Mouse (Mus musculus): ENCODE measurements around the gene Actl10. TPM values are rescaled to one million over a fixed set of nuclear protein-coding genes. Genes with fewer than 3 reads are reported as not detected.

The Actl10 gene
- polyA plus RNA-seq, 3 experiments from 2014 or later = not detected

DNA sequence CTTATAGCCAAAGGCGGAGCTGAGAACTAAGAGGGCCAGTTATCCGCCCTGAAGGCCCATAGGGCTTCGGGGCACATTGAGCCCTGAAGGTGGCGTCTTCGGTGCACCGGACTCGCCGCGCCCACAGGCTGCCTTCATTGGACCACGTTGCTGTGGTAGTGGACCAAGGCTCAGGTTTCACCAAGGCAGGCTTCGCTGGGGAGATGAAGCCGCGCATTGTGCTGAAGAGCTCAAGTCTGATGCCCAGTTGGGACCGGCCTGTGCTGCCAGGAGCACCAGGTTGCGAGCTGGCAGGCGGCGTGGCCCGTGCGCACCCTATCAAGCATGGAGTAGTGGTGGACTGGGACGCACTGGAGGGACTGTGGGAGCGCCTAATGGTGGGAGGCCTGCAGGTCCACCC, 351 bp downstream of the Actl10 start:
- ATAC-seq = no peak

GRCm38 (mm10) chr2:154552424-154552907, 890 bp downstream of the Actl10 start:
- ATAC-seq = peak; percentile 61

- ATAC-seq = no peak
Measured at GRCm38 (mm10) chr2:154555235-154555634, 3.7 kb downstream of the Actl10 start.

DNA sequence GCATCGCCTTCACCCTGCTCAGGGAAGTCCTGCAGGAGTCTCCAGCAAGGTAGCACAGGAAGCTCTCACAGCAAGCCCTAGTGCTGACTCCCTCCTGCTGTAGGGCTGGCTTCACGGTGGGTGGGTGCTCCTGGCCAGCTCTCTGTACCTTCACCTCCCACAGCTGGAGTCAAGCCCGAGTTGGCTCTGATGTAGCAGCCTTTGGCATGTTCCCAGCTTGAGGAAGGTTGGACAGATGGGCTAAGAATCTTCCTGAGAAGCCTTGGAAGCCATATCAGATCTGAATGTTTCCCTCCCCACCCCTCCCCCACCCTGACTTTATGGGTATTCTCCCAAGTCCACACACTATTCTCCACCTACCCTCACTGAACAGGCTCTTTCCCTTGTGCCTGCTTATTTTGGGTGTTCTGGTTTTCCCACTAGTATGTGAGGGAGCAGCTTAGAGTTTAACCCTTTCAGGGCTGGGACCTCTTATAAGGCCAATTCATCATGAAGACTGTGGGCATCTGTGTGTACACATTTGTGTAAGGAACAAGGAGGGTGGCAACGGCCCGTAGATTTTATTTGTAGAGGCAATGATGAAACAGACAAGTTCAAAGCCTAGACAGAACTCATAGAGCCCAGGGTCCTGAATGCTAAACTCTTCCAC, 5.7 kb downstream of the Actl10 start:
- ATAC-seq = no peak

DNA sequence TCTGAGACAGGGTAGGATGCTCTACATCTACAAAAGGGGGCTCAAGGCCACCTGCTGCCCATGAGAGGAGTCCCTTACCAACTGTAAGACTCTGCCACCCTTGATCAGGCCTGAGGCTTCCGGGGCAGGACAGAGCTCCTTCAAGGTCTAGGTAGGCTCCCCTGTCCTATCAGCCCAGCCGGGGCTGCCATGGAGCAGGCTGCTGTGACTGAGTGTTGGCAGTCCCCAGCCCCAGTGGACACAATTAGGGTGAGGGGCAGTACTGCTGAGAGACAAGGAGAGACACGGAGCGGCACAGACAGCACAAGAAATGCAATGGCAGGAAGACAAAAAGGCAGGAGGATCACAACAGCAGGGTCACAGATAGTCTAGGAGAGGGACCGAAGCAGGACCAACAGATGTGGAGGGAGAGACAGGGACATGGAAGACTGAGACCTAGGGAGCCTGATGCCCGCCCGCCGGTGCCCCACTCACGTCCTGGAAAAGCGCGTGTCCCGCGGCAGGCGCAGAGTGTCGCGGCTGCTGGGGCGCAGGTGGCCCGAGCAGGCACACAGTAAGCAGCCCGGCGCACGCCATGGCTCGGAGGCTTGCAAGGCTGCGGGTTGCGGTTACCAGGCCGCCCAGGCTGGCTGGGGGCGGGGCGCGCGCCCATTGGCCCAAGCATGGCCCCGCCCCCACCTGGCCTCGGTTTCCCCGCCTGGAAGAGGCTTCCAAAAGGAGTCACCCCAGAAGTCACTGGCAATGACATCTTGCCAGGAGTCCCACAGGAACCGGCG, 6.9 kb downstream of the Actl10 start, which contains the start of gene Necab3:
Gene Necab3, minus strand, starts transcription at position 627 of the 776 bp plus-strand sequence.
- ATAC-seq = no peak

- ATAC-seq = no peak
Measured at GRCm38 (mm10) chr2:154563612-154564170, 12.1 kb downstream of the Actl10 start.

GRCm38 (mm10) chr2:154565562-154565961, 14.0 kb downstream of the Actl10 start:
- no peak for ATAC-seq

DNA sequence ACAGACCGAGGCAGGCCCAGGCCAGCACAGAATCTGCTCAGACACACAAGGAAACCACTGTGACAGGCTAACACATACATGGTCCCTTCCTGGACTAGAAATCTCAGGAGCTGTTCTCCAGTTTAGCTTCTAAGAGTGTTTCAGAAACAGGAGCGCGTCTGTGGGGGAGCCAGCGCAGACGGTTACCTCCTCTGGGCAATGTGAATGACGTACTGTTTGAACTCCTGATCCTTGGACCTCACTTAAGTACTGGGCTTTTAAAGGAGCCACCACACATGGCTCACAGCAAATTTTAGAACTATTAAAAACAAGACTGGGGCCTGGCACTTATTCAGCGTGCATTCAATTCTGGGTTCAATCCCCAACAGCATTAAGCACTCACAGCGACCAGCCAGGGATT, 15.1 kb downstream of the Actl10 start:
- ATAC-seq = no peak

- ATAC-seq = no peak
Measured at GRCm38 (mm10) chr2:154567766-154568165, 16.2 kb downstream of the Actl10 start.

- ATAC-seq = no peak
Measured at GRCm38 (mm10) chr2:154568329-154569070, 16.9 kb downstream of the Actl10 start.

- ATAC-seq = peak; percentile 35
Measured at GRCm38 (mm10) chr2:154569071-154569748, 17.6 kb downstream of the Actl10 start.

DNA sequence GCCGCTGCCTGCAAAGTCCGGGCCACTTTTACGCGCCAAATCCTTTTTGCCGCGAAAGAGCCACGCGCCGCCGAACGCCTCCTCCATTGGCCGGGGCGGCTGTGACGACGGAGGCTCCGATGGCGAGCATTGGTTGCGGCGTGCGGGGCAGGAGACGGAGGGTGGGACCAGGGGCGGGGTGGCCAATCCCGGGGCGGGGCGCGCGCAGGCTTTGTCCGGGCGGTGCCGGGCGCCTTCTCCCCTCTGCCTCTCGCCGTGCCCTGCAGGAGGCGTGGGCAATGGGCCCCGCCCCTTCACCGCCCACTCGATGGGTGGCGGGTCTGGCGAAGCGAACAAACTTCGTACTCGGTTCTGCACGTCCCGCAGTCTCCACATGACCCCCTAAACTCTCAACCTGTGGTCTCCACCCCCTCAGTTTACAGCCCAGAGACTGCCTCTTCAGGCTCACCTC, 18.3 kb downstream of the Actl10 start, which contains the start of gene E2f1:
Gene E2f1, minus strand, starts transcription at position 57 of the 451 bp plus-strand sequence.
- peak; percentile 97 for ATAC-seq

DNA sequence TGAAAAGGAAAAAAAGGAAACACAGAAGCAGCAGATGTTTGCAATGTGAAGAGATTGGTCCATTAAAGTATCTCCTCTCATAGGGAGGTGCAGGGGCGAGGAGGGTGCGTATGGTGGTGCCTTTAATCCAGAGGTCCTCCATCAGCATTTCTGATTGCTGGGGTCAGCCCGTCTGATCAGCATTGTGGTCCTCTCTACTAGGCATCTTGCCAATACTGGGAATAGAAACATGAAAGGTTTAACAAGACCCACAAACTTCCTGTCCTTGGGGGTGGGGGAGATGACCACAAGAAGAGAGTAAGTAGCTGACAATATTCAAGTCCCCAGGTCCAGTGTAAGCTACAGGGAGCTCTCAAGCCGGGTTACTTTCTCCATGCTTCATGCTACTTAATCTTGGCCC, 19.1 kb downstream of the Actl10 start:
- ATAC-seq = no peak

GRCm38 (mm10) chr2:154571266-154571665, 19.7 kb downstream of the Actl10 start:
- no peak for ATAC-seq

DNA sequence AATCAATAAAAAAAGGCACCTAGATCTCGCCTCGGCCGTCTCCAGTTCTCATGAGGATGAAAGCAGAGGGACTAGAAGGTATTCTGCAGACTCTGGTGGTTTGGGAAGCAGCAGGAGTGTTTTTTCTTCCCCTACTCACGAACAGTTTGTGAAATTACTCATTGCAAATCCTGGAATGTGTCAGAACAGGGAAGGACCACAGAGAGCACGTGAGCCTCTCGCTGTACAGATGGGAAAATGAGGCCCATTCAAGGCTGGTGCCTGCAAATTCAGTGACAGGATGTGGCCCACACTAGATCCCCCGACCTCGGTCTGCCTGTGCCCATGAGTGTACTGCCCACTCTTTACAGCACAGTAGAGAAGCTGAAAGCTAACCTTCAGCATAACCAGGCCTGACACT, 20.4 kb downstream of the Actl10 start:
- no peak for ATAC-seq

DNA sequence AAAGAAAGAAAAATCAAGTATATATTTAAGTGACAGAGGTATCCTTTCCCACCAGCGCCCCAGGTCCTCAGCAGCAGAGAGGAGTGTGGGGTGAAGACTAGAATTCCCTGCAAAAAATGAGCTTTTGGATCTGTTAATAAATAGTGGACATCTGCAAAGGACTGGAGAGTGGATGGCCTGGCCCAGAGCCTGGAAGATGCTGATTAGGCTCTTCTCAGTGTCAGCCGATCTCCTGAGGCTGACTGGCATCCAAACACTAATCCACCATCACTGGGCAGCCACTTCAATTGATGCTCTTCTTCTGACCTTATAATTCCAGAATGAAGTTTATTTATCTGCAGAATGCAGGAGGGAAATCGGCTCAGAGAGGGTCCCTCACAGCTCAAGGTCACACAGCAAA, 21.4 kb downstream of the Actl10 start:
- ATAC-seq = no peak

- ATAC-seq = no peak
Measured at GRCm38 (mm10) chr2:154574271-154574670, 22.7 kb downstream of the Actl10 start.

GRCm38 (mm10) chr2:154576876-154577743, 25.5 kb downstream of the Actl10 start:
- no peak for ATAC-seq

DNA sequence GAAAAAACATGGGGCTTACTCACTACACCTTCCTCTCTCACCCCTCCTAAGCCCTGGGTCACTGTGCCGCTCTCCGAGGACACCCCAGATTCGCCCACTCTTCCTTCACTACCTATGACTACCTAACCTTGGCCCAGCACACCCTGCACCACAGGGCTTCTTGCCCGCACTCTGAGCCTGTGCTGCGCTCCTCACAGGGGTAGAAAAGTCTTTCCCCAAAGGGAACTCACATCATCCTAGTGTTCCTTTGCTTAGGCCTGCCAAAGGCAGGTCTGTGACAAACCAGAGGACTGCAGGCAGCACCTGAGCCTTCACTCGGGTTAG, 26.1 kb downstream of the Actl10 start:
- no peak for ATAC-seq

- ATAC-seq = no peak
Measured at GRCm38 (mm10) chr2:154580586-154580985, 29.0 kb downstream of the Actl10 start.

GRCm38 (mm10) chr2:154581421-154581820, 29.8 kb downstream of the Actl10 start:
- ATAC-seq = no peak

Measured in inflammation-experienced regulatory T-cells, adult 6 months (primary cell).